Mouse (Mus musculus) stomach, embryonic 16.5 days (tissue): ENCODE measurements at regions not wholly inside any gene's neighbourhood (a gene's known extent, or its start where the extent isn't known, plus 50 kb on each side); places are given as distances from the start of the nearest gene placed in this dataset.

Source experiments
- ATAC-seq: fragments of 200-750 bp; cut with Nextera tagmentation; 2 replicates; pipeline ENCODE4 v1.8.0; 2017; ENCODE audit warnings: moderate number of reproducible peaks, moderate TSS enrichment; ENCODE audit not compliant: insufficient read depth, low FRiP score
- H3K27ac ChIP-seq: fragments of 300-500 bp; sonication (generic); 2 replicates; pipeline ENCODE4 v1.5.1; 2014; ENCODE audit warnings: low read length
- H3K27me3 ChIP-seq: fragments of 300-500 bp; sonication (generic); 2 replicates; pipeline ENCODE4 v1.6.1; 2014; ENCODE audit warnings: low read length, control low read depth, mixed read lengths; ENCODE audit not compliant: control insufficient read depth, insufficient read depth
- H3K36me3 ChIP-seq: fragments of 300-500 bp; sonication (generic); 2 replicates; pipeline ENCODE4 v1.6.1; 2014; ENCODE audit warnings: low read length; ENCODE audit not compliant: control insufficient read depth, insufficient read depth
- H3K4me1 ChIP-seq: fragments of 300-500 bp; sonication (generic); 2 replicates; pipeline ENCODE4 v1.6.1; 2014; ENCODE audit warnings: low read length, control low read depth, mixed read lengths; ENCODE audit not compliant: control insufficient read depth, insufficient read depth
- H3K4me2 ChIP-seq: fragments of 300-500 bp; sonication (generic); 2 replicates; pipeline ENCODE4 v1.6.1; 2014; ENCODE audit warnings: low read depth, low read length, mixed read lengths
- H3K4me3 ChIP-seq: fragments of 300-500 bp; sonication (generic); replicated peaks from 2 replicates; pipeline ENCODE4 v1.5.1; 2014; ENCODE audit warnings: mild to moderate bottlenecking, low read length
- H3K9ac ChIP-seq: fragments of 300-500 bp; sonication (generic); 2 replicates; pipeline ENCODE4 v1.6.1; 2014; ENCODE audit warnings: low read length
- H3K9me3 ChIP-seq: fragments of 300-500 bp; sonication (generic); replicated peaks from 2 replicates; pipeline ENCODE4 v1.6.1; 2016; ENCODE audit warnings: low read length, control low read depth; ENCODE audit not compliant: control insufficient read depth
- WGBS: fragments of 180-500 bp; shearing (Covaris S2); extraction: QIAGEN DNeasy Blood & Tissue Kit; methylation state at CpG from one replicate; pipeline ENCODE4 v1.1.7; 2014; 5-methylcytosine and 5-hydroxymethylcytosine counted together

GRCm38 (mm10) chr19:28770419-28770818, 64.4 kb upstream of the Slc1a1 start:
- Histone ChIP-seq H3K27ac (no peak overlapping the region), H3K4me3 (no peak overlapping the region), H3K9me3 (no peaks in the 10 kb centered on the region), H3K4me2 (no peak overlapping the region), H3K9ac (no peak overlapping the region), H3K36me3 (no peaks in the 10 kb centered on the region), H3K4me1 (no peaks in the 10 kb centered on the region), H3K27me3 (no peaks in the 10 kb centered on the region; the same call in 1 of the 2 replicates)
- no peak for ATAC-seq
- 81% methylated on average over 12 of the region's 12 CpGs for WGBS

- no peak for ATAC-seq
- Histone ChIP-seq H3K36me3 (no peaks in the 10 kb centered on the region), H3K9ac (no peak overlapping the region), H3K4me1 (no peaks in the 10 kb centered on the region), H3K27ac (no peak overlapping the region), H3K9me3 (no peaks in the 10 kb centered on the region), H3K27me3 (no peaks in the 10 kb centered on the region; the same call in 1 of the 2 replicates), H3K4me3 (no peak overlapping the region), H3K4me2 (no peak overlapping the region)
- 42% methylated on average over 7 of the region's 7 CpGs for WGBS
These were observed 63.0 kb upstream of the Slc1a1 start for GRCm38 (mm10) chr19:28771836-28772235.

DNA sequence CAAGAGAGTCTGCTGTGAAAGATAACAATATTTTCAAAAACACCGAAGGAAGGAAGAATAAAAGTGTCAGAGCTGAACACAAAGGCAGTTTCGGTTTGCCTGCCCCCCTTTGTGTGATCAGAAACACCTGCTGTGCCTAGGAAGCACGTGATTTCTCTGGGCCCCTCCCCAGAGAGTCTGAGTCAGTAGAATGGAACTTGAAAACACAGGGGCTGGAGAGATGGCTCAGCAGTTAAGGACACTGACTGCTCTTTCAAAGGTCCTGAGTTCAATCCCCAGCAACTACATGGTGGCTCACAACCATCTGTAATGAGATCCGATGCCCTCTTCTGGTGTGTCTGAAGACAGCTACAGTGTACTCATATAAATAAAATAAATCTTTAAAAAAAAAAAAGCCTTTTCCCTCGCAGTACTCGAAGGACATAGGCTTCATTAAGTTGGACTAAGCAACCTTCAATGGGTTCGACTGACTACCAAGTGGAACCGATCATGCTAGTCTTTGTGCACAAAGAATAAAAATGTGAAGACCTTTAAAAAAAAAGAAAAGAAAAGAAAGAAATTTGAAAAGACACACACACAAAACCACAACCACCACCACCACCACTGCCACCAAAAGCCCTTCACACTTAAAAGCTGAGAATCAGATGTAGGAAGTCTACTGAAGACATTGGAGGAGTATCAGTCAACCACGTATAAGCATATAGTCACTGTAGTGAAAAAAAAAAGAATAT, 61.8 kb upstream of the Slc1a1 start:
- no peak overlapping the region for H3K27ac ChIP-seq
- 53% methylated on average over 9 of the region's 9 CpGs for WGBS
- no peaks in the 10 kb centered on the region for H3K9me3 ChIP-seq
- no peak for ATAC-seq
- H3K4me3 ChIP-seq = no peak overlapping the region
- H3K9ac ChIP-seq = no peak overlapping the region
- H3K4me1 ChIP-seq = no peaks in the 10 kb centered on the region
- no peaks in the 10 kb centered on the region for H3K36me3 ChIP-seq
- no peaks in the 10 kb centered on the region for H3K27me3 ChIP-seq
- no peak overlapping the region for H3K4me2 ChIP-seq

DNA sequence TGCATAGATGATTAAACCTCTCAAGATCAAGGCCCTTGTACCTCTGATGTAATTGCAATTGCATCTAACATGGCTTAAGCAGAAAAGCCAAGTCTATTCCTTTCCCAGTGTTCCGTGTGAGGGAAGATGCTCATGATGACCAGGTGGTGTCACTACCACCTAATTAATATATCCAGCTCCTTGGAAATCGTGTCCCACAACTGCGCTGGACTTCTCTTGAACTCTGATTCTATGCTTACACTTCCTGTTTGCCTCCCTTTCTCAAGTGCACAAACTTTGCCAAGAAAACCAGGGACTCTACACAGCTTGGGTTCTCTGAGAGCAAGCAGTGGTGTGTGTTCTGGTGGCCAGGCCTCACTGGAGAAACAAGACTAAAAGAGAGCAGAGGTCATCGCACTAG, 58.0 kb upstream of the Slc1a1 start:
- no peaks in the 10 kb centered on the region for H3K27me3 ChIP-seq
- no peaks in the 10 kb centered on the region for H3K4me1 ChIP-seq
- H3K9me3 ChIP-seq = no peaks in the 10 kb centered on the region
- no peak overlapping the region for H3K4me3 ChIP-seq
- no peak overlapping the region for H3K4me2 ChIP-seq
- no peak for ATAC-seq
- 35% methylated on average over 4 of the region's 4 CpGs for WGBS
- H3K27ac ChIP-seq = no peak overlapping the region
- H3K9ac ChIP-seq = no peak overlapping the region
- no peaks in the 10 kb centered on the region for H3K36me3 ChIP-seq

DNA sequence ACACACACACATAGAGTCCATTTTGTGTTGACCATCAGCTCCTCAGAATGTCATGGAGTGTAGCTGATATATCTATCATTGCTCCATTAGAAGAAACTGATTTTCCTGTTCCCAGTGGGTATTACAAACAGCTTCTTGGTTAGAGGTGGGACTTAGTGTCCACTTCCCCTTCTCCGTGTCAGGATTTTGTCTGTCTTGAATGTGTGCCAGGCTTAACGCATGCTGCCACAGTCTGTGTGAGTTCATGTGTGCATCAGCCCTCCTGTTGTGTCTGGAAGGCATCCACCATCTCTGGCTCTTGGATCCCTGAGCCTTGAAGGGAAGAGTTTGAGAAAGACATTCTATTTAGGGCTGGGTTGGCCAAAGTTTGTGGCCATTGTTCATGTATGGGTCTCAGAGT, 57.2 kb upstream of the Slc1a1 start:
- no peaks in the 10 kb centered on the region for H3K27me3 ChIP-seq
- 53% methylated on average over 2 of the region's 2 CpGs for WGBS

DNA sequence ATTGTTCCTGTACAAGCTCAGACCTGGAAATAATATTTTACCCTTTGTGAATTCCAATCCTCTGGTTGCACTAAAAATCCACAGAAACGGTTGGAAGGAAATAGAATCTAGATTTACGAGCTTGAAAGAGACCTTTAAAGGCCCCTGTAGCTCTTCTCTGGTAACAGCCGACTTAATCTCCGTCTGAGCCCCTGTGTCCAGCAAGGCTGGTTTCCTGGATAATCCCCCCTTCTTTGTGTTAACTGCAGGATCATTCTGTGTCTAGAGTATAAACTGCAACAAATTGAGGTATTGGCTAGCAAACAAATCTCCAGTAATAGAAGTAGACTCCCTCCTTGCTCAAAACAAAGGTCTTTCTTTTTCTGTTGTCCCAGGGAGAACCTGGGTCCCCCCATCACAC, 56.5 kb upstream of the Slc1a1 start:
- H3K27ac ChIP-seq = no peak overlapping the region
- H3K4me2 ChIP-seq = no peak overlapping the region
- no peak overlapping the region for H3K9ac ChIP-seq
- no peak overlapping the region for H3K4me3 ChIP-seq
- no peaks in the 10 kb centered on the region for H3K27me3 ChIP-seq
- ATAC-seq = no peak
- H3K9me3 ChIP-seq = no peaks in the 10 kb centered on the region
- H3K4me1 ChIP-seq = no peaks in the 10 kb centered on the region
- 53% methylated on average over 4 of the region's 4 CpGs for whole genome bisulfite sequencing
- H3K36me3 ChIP-seq = no peaks in the 10 kb centered on the region

More for the DNA sequence above, 57.2 kb upstream of the Slc1a1 start:
- Histone ChIP-seq H3K4me1 (no peaks in the 10 kb centered on the region), H3K36me3 (no peaks in the 10 kb centered on the region), H3K9me3 (no peaks in the 10 kb centered on the region), H3K27ac (no peak overlapping the region), H3K4me3 (no peak overlapping the region), H3K4me2 (no peak overlapping the region), H3K9ac (no peak overlapping the region)
- ATAC-seq = no peak

GRCm38 (mm10) chr19:28781971-28782370, 52.9 kb upstream of the Slc1a1 start:
- Histone ChIP-seq H3K36me3 (no peaks in the 10 kb centered on the region), H3K4me2 (no peak overlapping the region), H3K4me1 (no peaks in the 10 kb centered on the region), H3K4me3 (no peak overlapping the region), H3K9ac (no peak overlapping the region), H3K27me3 (no peaks in the 10 kb centered on the region), H3K27ac (no peak overlapping the region), H3K9me3 (no peaks in the 10 kb centered on the region)
- WGBS = 76% methylated on average over 2 of the region's 2 CpGs
- ATAC-seq = no peak
